Mouse (Mus musculus) forebrain, postnatal 0 days (tissue): ENCODE measurements around the gene Wnk1. TPM values are rescaled to one million over a fixed set of nuclear protein-coding genes. Genes with fewer than 3 reads are reported as not detected.
A peak's percentile ranks its signal among the peaks of the same experiment; 100 is the strongest.

ENCODE experiments used
- ATAC-seq: fragments of 200-750 bp; cut with Nextera tagmentation; 2 replicates; pipeline ENCODE4 v1.8.0; 2017; ENCODE audit warnings: mild to moderate bottlenecking, moderate library complexity
- DNase-seq: peaks from one replicate; pipeline ENCODE4 v3.0.0-alpha.2; 2015
- H3K27ac ChIP-seq: fragments of 300-500 bp; sonication (generic); 2 replicates; pipeline ENCODE4 v1.5.1; 2014; ENCODE audit warnings: low read depth, mild to moderate bottlenecking, antibody characterized with exemption, low read length, moderate library complexity, mixed read lengths
- H3K27me3 ChIP-seq: fragments of 300-500 bp; sonication (generic); 2 replicates; pipeline ENCODE4 v1.6.1; 2014; ENCODE audit warnings: mild to moderate bottlenecking, low read length, mixed read lengths; ENCODE audit not compliant: insufficient read depth
- H3K36me3 ChIP-seq: fragments of 300-500 bp; sonication (generic); 2 replicates; pipeline ENCODE4 v1.6.1; 2014; ENCODE audit warnings: mild to moderate bottlenecking, moderate library complexity; ENCODE audit not compliant: insufficient read depth
- H3K4me1 ChIP-seq: fragments of 300-500 bp; sonication (generic); 2 replicates; pipeline ENCODE4 v1.6.1; 2014; ENCODE audit warnings: antibody characterized with exemption; ENCODE audit not compliant: insufficient read depth
- H3K4me2 ChIP-seq: fragments of 300-500 bp; sonication (generic); 2 replicates; pipeline ENCODE4 v1.6.1; 2014; ENCODE audit warnings: low read depth, mild to moderate bottlenecking, moderate library complexity
- H3K4me3 ChIP-seq: fragments of 300-500 bp; sonication (generic); 2 replicates; pipeline ENCODE4 v1.5.1; 2014; ENCODE audit warnings: low read depth, low read length, mixed read lengths
- H3K9ac ChIP-seq: fragments of 300-500 bp; sonication (generic); 2 replicates; pipeline ENCODE4 v1.6.1; 2014; ENCODE audit warnings: mild to moderate bottlenecking
- H3K9me3 ChIP-seq: fragments of 300-500 bp; sonication (generic); 2 replicates; pipeline ENCODE4 v1.6.1; 2016; ENCODE audit warnings: low read length
- CTCF ChIP-seq: sonication (generic); IDR thresholded peaks from 2 replicates; pipeline ENCODE4 v1.5.1; 2016; ENCODE audit warnings: antibody characterized with exemption, control low read depth, low read depth
- WGBS: fragments of 180-500 bp; shearing (Covaris S2); extraction: QIAGEN DNeasy Blood & Tissue Kit; methylation state at CpG from one replicate; pipeline ENCODE4 v1.1.7; 2014; 5-methylcytosine and 5-hydroxymethylcytosine counted together
- polyA plus RNA-seq: library from polyadenylated mRNA; unstranded; fragments of >200 nt; fragmentation: Nextera tagmentation; extraction: Ambion mirVana; gene quantifications from 2 replicates; pipeline ENCODE4 v1.2.1, GENCODE M21; 2015
- total RNA-seq: library from RNA; depleted of rRNA; stranded (reverse); fragments of >200 nt; gene quantifications from 2 replicates; pipeline ENCODE4 v1.2.3, GENCODE M21; 2014

Gene Wnk1
- total and polyA plus RNA-seq, 2 experiments from 2014 or later, result 34.2 to 130 TPM

GRCm38 (mm10) chr6:120022042-120022441 lies 16.4 kb downstream of the Wnk1 start:
- Histone ChIP-seq H3K9me3 (no peaks in the 10 kb centered on the region), H3K27ac (no peak overlapping the region), H3K9ac (no peak overlapping the region), H3K4me3 (no peak overlapping the region), H3K4me1 (no peaks in the 10 kb centered on the region), H3K4me2 (no peak overlapping the region), H3K27me3 (no peaks in the 10 kb centered on the region), H3K36me3 (no peaks in the 10 kb centered on the region)
- no peak for ATAC-seq
- no peak for DNase-seq
- 78% methylated on average over 3 of the region's 3 CpGs for WGBS
- TF ChIP-seq CTCF, result no peak

DNA sequence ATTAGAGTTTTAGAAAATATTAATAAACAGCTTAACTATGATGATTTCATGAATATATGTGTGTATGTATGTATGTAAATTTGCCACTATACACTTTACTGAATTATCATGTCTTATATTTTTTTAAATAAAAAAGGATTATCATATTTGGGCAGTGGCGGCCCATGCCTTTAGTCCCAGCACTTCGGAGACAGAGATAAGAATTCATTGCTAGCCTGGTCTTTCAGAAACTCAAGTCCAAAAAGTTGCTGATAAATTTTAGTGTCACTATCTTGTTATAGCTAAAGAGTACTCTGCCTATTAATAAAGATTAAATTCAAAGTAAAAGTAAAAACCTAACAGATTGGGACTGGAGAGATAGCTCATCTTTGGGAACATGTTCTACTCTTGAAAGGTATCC lies 18.8 kb downstream of the Wnk1 start:
- Histone ChIP-seq H3K4me1 (no peaks in the 10 kb centered on the region), H3K36me3 (no peaks in the 10 kb centered on the region), H3K9me3 (no peaks in the 10 kb centered on the region), H3K9ac (no peak overlapping the region), H3K4me2 (no peak overlapping the region), H3K27ac (no peak overlapping the region), H3K27me3 (no peaks in the 10 kb centered on the region), H3K4me3 (no peak overlapping the region)
- WGBS, result 95% methylated on average over 2 of the region's 2 CpGs
- no peak for TF ChIP-seq CTCF
- no peak for DNase-seq
- no peak for ATAC-seq

DNA sequence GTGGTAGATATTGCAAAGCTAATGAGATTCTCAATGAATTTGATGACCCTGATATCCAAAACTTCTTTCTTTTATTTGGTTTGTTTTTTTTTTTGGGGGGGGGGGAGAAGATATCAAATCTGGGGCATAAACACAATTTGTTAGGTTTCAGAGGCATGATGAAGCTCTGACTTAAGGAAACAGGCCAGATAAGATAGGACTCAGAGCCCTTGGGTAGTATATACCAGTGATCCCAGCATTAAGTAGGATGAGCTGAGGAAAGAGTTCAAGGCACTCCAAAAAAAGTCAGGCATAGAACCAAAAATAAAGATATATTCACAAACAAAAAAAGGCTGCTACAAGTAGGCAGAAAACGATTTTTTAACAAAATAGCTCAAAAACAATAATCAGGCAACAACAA lies 25.3 kb downstream of the Wnk1 start:
- ATAC-seq (no peak), DNase-seq (no peak)
- Histone ChIP-seq H3K4me2 (no peak overlapping the region), H3K9me3 (no peaks in the 10 kb centered on the region), H3K27ac (no peak overlapping the region), H3K4me1 (no peaks in the 10 kb centered on the region), H3K27me3 (no peaks in the 10 kb centered on the region), H3K36me3 (no peaks in the 10 kb centered on the region), H3K9ac (no peak overlapping the region), H3K4me3 (no peak overlapping the region)
- TF ChIP-seq CTCF, result no peak
- 85% methylated on average over 1 of the region's 1 CpGs for WGBS

DNA sequence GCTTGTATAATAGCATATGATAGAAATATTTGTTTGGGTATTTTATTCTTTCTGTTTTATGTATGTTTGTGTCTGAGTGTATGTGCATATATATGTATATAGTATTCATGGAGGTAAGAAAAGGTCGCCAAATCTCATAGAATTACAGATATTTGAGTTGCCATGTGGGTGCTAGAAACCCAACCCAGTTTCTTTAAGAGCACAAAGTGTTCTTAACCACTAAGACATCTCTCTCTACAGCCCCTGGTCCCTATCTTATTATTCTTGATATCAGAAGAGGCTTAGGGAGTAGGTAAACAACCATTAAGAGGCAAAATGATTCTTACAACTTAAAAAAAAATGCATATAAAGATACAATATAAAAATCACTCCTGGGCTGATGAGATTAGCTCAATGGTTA lies 27.0 kb downstream of the Wnk1 start:
- Histone ChIP-seq H3K4me1 (no peaks in the 10 kb centered on the region), H3K36me3 (no peaks in the 10 kb centered on the region), H3K9ac (no peak overlapping the region), H3K27ac (no peak overlapping the region), H3K27me3 (no peaks in the 10 kb centered on the region), H3K9me3 (no peaks in the 10 kb centered on the region), H3K4me3 (no peak overlapping the region), H3K4me2 (no peak overlapping the region)
- 90% methylated on average over 1 of the region's 1 CpGs for WGBS
- ATAC-seq (no peak), DNase-seq (no peak)
- TF ChIP-seq CTCF, result no peak

GRCm38 (mm10) chr6:120011001-120011400 lies 27.5 kb downstream of the Wnk1 start:
- DNase-seq, result no peak
- H3K9me3 ChIP-seq, result no peaks in the 10 kb centered on the region
- no peaks in the 10 kb centered on the region for H3K27me3 ChIP-seq
- no peak overlapping the region for H3K27ac ChIP-seq
- WGBS, result 78% methylated on average over 1 of the region's 1 CpGs
- ATAC-seq, result no peak
- H3K36me3 ChIP-seq, result no peaks in the 10 kb centered on the region
- no peaks in the 10 kb centered on the region for H3K4me1 ChIP-seq
- no peak overlapping the region for H3K4me3 ChIP-seq
- no peak overlapping the region for H3K9ac ChIP-seq
- no peak overlapping the region for H3K4me2 ChIP-seq
- TF ChIP-seq CTCF, result no peak

GRCm38 (mm10) chr6:120010535-120010934 lies 27.9 kb downstream of the Wnk1 start:
- H3K4me1 ChIP-seq, result no peaks in the 10 kb centered on the region
- no peak overlapping the region for H3K27ac ChIP-seq
- H3K4me3 ChIP-seq, result no peak overlapping the region
- no peak overlapping the region for H3K4me2 ChIP-seq
- no peak for DNase-seq
- H3K9ac ChIP-seq, result no peak overlapping the region
- no peaks in the 10 kb centered on the region for H3K27me3 ChIP-seq
- no peaks in the 10 kb centered on the region for H3K36me3 ChIP-seq
- TF ChIP-seq CTCF, result no peak
- no peaks in the 10 kb centered on the region for H3K9me3 ChIP-seq
- ATAC-seq, result no peak

GRCm38 (mm10) chr6:120001718-120002117 lies 36.8 kb downstream of the Wnk1 start:
- peak; percentile 62 for DNase-seq
- no peaks in the 10 kb centered on the region for H3K9me3 ChIP-seq
- H3K4me1 ChIP-seq, result no peaks in the 10 kb centered on the region
- H3K36me3 ChIP-seq, result no peaks in the 10 kb centered on the region
- no peaks in the 10 kb centered on the region for H3K27me3 ChIP-seq
- H3K4me2 ChIP-seq, result no peak overlapping the region
- H3K9ac ChIP-seq, result no peak overlapping the region
- peak; percentile 77 for TF ChIP-seq CTCF
- no peak for ATAC-seq
- no peak overlapping the region for H3K27ac ChIP-seq
- no peak overlapping the region for H3K4me3 ChIP-seq

GRCm38 (mm10) chr6:119996480-119996879 lies 42.0 kb downstream of the Wnk1 start:
- Histone ChIP-seq H3K27ac (no peak overlapping the region), H3K9ac (no peak overlapping the region), H3K4me1 (no peaks in the 10 kb centered on the region), H3K9me3 (no peaks in the 10 kb centered on the region), H3K36me3 (no peaks in the 10 kb centered on the region), H3K27me3 (no peaks in the 10 kb centered on the region), H3K4me2 (no peak overlapping the region), H3K4me3 (no peak overlapping the region)
- ATAC-seq (no peak), DNase-seq (no peak)
- 72% methylated on average over 1 of the region's 1 CpGs for WGBS
- TF ChIP-seq CTCF, result 0 out of 2 replicates have a peak, but pooled peaks have one; percentile 12
